Mouse (Mus musculus): ENCODE measurements around the gene Polr3b.

Gene Polr3b

GRCm38 (mm10) chr10:84610783-84611182 is 11.3 kb upstream of the Polr3b start:
- no peak for DNase-seq (ENCODE audit: low read depth)

- DNase-seq (ENCODE audit: low read depth): no peak
Observed at GRCm38 (mm10) chr10:84611664-84612063, 10.4 kb upstream of the Polr3b start.

DNA sequence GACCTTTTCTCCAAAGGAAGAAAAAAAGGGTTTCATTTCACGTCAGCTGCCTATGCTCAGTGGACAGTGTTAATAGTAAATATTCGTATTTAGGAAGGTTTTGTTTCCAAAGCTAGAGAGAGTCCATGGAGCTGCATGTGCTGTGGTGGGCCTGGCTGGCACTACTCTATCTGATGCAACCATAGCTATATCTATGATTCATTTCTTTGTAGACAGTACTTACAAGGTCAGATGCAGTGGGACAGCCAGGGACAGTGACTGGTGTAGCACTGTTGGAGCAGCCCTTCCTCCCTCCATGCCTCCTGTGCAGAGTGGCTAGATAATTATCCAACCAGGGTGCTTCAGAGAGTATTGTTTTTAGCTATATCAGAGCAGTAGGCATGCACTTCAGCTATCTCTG is 9.8 kb upstream of the Polr3b start:
- no peak for DNase-seq (ENCODE audit: low read depth)

GRCm38 (mm10) chr10:84613366-84613765 is 8.7 kb upstream of the Polr3b start:
- DNase-seq (ENCODE audit: low read depth): no peak

- no peak for DNase-seq (ENCODE audit: low read depth)
Observed at GRCm38 (mm10) chr10:84615076-84615475, 7.0 kb upstream of the Polr3b start.

DNA sequence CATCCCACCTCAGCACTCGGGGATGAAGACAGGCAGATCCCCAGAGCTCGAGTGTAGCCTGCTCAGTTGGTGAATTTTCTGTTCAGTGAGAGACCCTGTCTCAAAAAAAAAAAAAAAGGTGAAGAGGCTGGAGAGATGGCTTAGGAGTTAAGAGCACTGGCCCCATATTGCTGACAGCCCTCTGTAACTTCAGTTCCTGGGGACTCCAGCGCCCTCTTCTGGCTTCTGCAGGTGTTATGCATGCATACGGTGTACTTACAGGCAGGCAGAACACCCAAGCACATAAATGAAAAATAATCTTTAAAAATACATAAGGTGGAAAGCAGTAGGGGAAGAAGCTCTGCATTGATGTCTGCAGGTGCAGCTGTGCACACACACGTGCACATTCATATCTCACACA is 9.1 kb downstream of the Polr3b start:
- DNase-seq (ENCODE audit: low read depth): peak; percentile 54

DNA sequence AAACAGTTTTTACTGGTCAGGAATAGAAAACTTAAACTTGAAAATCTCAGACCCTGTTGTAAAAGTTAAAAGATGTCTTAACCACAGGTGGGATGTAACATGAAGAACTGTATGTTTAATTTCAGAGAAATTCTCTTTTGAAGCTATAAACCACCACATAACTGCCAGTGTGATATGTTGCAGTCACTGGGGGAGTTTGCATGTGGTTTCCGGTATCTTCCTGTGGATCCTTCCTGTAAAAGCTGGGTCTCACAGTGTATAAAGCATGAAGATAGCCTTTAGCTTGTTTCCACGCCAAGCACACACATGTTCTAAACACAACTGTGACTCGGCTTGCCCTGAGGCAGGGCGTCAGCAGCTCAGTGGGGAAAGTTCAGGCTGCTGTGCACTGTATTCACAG is 9.9 kb downstream of the Polr3b start:
- no peak for DNase-seq (ENCODE audit: low read depth)

DNA sequence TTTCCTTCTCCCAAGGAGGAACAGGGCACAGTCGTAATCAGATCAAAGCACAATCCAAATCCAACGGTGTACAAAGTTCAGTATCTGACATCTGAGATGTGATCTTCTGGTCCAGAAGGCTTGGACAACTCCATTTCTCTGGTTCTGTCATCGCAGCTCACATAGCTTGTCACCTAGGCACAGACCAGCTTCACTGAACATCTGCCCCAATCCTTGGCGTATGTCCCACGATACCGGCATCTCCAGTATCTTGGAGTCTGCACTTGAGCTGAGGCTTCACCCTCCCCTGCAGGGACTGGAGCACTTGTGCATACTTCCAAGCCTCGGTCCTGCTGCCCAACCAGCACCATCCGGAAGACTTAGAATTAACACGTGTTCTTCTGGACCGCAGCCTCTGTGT is 14.6 kb downstream of the Polr3b start:
- DNase-seq (ENCODE audit: low read depth): no peak

- no peak for DNase-seq (ENCODE audit: low read depth)
Observed at GRCm38 (mm10) chr10:84638382-84638781, 16.3 kb downstream of the Polr3b start.

GRCm38 (mm10) chr10:84639525-84640287 is 17.6 kb downstream of the Polr3b start:
- no peak for DNase-seq (ENCODE audit: low read depth)

DNA sequence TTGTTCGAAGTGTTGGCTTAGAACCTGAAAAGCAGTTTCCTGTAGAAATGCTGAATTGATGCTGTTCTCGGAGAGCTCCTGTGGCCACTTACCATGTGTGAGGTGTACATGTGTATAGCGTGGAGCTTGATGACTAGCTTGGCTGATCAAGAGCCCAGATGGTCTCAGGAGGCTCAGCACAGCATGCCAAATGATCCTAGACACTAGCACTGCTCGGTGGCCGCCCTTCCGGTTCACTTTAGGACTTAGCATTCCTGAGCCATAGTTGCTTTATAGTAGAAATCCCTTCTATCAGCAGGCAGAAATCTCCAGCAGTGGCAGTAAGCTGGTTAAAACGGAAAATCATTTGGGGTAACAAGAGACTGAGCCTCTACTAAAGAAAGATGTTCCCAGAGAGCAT is 18.8 kb downstream of the Polr3b start:
- DNase-seq (ENCODE audit: low read depth): no peak

GRCm38 (mm10) chr10:84641576-84641975 is 19.5 kb downstream of the Polr3b start:
- DNase-seq (ENCODE audit: low read depth): peak; percentile 44

GRCm38 (mm10) chr10:84645940-84646339 is 23.8 kb downstream of the Polr3b start:
- no peak for DNase-seq (ENCODE audit: low read depth)

- DNase-seq (ENCODE audit: low read depth): no peak
Observed at GRCm38 (mm10) chr10:84646506-84647102, 24.5 kb downstream of the Polr3b start.

GRCm38 (mm10) chr10:84647264-84647663 is 25.2 kb downstream of the Polr3b start:
- DNase-seq (ENCODE audit: low read depth): no peak

- no peak for DNase-seq (ENCODE audit: low read depth)
Observed at GRCm38 (mm10) chr10:84648911-84649310, 26.8 kb downstream of the Polr3b start.

GRCm38 (mm10) chr10:84654029-84654428 is 31.9 kb downstream of the Polr3b start:
- no peak for DNase-seq (ENCODE audit: low read depth)

GRCm38 (mm10) chr10:84654731-84655130 is 32.6 kb downstream of the Polr3b start:
- no peak for DNase-seq (ENCODE audit: low read depth)

- peak; percentile 52 for DNase-seq (ENCODE audit: low read depth)
Observed at GRCm38 (mm10) chr10:84656618-84657017, 34.5 kb downstream of the Polr3b start.

DNA sequence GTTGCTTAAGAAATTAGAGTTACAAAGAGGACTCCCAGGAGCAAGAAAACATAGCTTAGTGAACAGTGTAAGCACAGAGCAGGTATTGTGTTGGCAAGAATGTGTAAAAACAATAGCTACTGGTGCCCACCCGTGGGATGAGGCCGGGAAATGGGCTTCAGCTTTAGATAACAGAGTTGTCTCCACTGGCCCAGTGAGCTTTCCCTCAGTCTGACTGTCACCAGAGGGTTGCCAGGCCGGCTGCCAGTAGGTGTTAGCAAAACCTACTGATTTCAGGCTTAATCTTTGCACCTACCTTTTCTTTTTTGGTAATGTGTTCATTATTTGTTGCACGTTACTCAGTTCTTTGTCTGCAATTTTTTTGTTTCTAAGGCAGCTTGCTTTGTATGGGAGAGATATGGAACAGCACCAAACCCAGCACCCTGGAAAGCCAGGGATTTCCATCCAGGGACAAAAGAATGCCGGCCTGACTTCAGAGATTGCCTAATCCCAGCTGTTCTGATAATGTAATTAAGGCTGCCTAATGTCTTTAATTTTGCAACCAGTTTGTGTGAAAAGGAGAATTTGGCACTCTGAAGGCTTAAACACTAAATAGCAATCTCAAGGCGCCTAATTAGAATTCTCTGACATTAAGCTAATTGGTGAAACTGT is 35.5 kb downstream of the Polr3b start:
- peak; percentile 27 for DNase-seq (ENCODE audit: low read depth)

- DNase-seq (ENCODE audit: low read depth): no peak
Observed at GRCm38 (mm10) chr10:84658088-84658848, 36.2 kb downstream of the Polr3b start.

DNA sequence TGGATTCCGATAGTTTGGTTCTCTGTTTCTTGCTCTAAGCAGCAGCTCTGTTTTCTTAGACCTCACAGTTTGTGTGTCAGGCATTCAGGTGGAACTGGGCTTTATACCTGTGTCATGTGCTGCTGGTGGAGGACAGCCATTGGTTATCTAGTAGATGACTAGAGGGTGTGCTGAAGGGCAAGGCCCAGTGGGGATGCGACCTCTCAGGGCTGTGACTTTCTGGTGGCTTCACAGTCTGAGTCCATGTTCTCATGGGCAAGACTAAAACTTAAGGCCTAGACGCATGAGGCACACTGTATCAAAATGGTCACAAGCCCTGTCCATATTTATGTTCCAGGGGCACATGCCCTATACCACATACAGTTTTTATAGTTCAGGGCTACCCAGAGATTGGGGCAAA is 37.2 kb downstream of the Polr3b start:
- no peak for DNase-seq (ENCODE audit: low read depth)

GRCm38 (mm10) chr10:84662138-84662537 is 40.0 kb downstream of the Polr3b start:
- no peak for DNase-seq (ENCODE audit: low read depth)
